ENCODE assay signal across 8 mouse cellular contexts in genomic region chr1:86313772-86314125, GRCm38 (mm10). TPM values are rescaled to one million over a fixed set of nuclear protein-coding genes. Genes with fewer than 3 reads are reported as not detected.
A peak's percentile ranks its signal among the peaks of the same experiment; 100 is the strongest.
DNase-seq lines count a peak whose midpoint lies in the region; ATAC-seq lines count a peak whose summit lies in the region.

No protein-coding gene starts in this region.

- no peak overlapping the region for H3K27ac ChIP-seq in midbrain, embryonic 12.5 days (replicated peaks)
- H3K27ac ChIP-seq in midbrain, embryonic 16.5 days (ENCODE audit: low read length), result no peak overlapping the region
- no peak overlapping the region for H3K27ac ChIP-seq in lung, embryonic 15.5 days

- no peaks in the 10 kb centered on the region for H3K9me3 ChIP-seq in midbrain, embryonic 12.5 days
- no peaks in the 10 kb centered on the region for H3K9me3 ChIP-seq in midbrain, embryonic 16.5 days (replicated peaks; ENCODE audit: control insufficient read depth, low read length, poor library complexity, severe bottlenecking)
- no peaks in the 10 kb centered on the region for H3K9me3 ChIP-seq in lung, embryonic 15.5 days

- H3K4me2 ChIP-seq in midbrain, embryonic 12.5 days (replicated peaks), result peak overlapping the region; percentile 12; the same call in 1 of the 2 replicates
- no peak overlapping the region for H3K4me2 ChIP-seq in midbrain, embryonic 16.5 days (ENCODE audit: low read length)
- H3K4me2 ChIP-seq in lung, embryonic 15.5 days, result peak overlapping the region; percentile 41; the same call in 1 of the 2 replicates

- WGBS in midbrain, embryonic 12.5 days, result 19% methylated on average over 15 of the region's 15 CpGs
- WGBS in midbrain, embryonic 16.5 days, result 28% methylated on average over 15 of the region's 15 CpGs
- 26% methylated on average over 15 of the region's 15 CpGs for WGBS in lung, embryonic 15.5 days

- peak; percentile 52 to 55 for DNase-seq in cerebellum, postnatal 10 days
- DNase-seq in cerebellum, adult 9-11 months, result no peak
- DNase-seq in heart, postnatal 4 days, result peak; percentile 39
- DNase-seq in layer of hippocampus, adult 11-12 months (ENCODE audit: low spot score), result no peak

- H3K36me3 ChIP-seq in midbrain, embryonic 12.5 days, result no peaks in the 10 kb centered on the region
- no peaks in the 10 kb centered on the region for H3K36me3 ChIP-seq in midbrain, embryonic 16.5 days (ENCODE audit: control insufficient read depth, insufficient read depth, low read length)
- no peaks in the 10 kb centered on the region for H3K36me3 ChIP-seq in lung, embryonic 15.5 days

- no peak overlapping the region for H3K4me3 ChIP-seq in midbrain, embryonic 12.5 days
- no peak overlapping the region for H3K4me3 ChIP-seq in midbrain, embryonic 16.5 days (ENCODE audit: low read depth, low read length)
- no peak overlapping the region for H3K4me3 ChIP-seq in lung, embryonic 15.5 days

- H3K9ac ChIP-seq in midbrain, embryonic 12.5 days (replicated peaks), result no peak overlapping the region
- H3K9ac ChIP-seq in midbrain, embryonic 16.5 days (ENCODE audit: low read depth, low read length), result no peak overlapping the region
- no peak overlapping the region for H3K9ac ChIP-seq in lung, embryonic 15.5 days

- no peak for ATAC-seq in midbrain, embryonic 12.5 days (ENCODE audit: low FRiP score, low read depth)
- no peak for ATAC-seq in midbrain, embryonic 16.5 days
- no peak for ATAC-seq in lung, embryonic 15.5 days (ENCODE audit: borderline replicate concordance, extremely low read depth, low FRiP score, low TSS enrichment)
- no peak for ATAC-seq in monocyte, adult 5-6 weeks (replicated peaks; ENCODE audit: insufficient number of reproducible peaks, low FRiP score, low TSS enrichment, poor library complexity, severe bottlenecking)

- H3K4me1 ChIP-seq in midbrain, embryonic 12.5 days, result peaks cover 20% of the 10 kb centered on the region
- no peaks in the 10 kb centered on the region for H3K4me1 ChIP-seq in midbrain, embryonic 16.5 days (ENCODE audit: control insufficient read depth, insufficient read depth, low read length)
- peaks cover 6% of the 10 kb centered on the region for H3K4me1 ChIP-seq in lung, embryonic 15.5 days

- H3K27me3 ChIP-seq in midbrain, embryonic 12.5 days, result no peaks in the 10 kb centered on the region; the same call in 1 of the 2 replicates
- H3K27me3 ChIP-seq in midbrain, embryonic 16.5 days (ENCODE audit: control insufficient read depth, insufficient read depth, low read depth, low read length), result no peaks in the 10 kb centered on the region
- no peaks in the 10 kb centered on the region for H3K27me3 ChIP-seq in lung, embryonic 15.5 days

RNA-seq across cellular contexts. Expression of gene B3gnt7, which starts 11.1 kb away (rescaled TPM):
- 2.3 and 2.4 TPM in 2 replicates for polyA plus RNA-seq in midbrain, embryonic 12.5 days (2016; fragmentation: Nextera tagmentation; extraction: Ambion mirVana)
- 9.0 and 10.8 TPM in 2 replicates for polyA plus RNA-seq in midbrain, embryonic 16.5 days (2015; fragmentation: Nextera tagmentation; extraction: Ambion mirVana)
- 1 to 10 TPM in 1 of 2 experiments, under 1 TPM in 1; 0.98 to 1.1 TPM for total RNA-seq in heart, postnatal 4 days (2021)
- polyA plus RNA-seq in lung, embryonic 15.5 days (2015; fragmentation: Nextera tagmentation; extraction: Ambion mirVana), result 4.5 and 5.6 TPM in 2 replicates
- total RNA-seq in monocyte, adult 5-6 weeks (2017), result 1.9 to 10.4 TPM (median 2.5 TPM) in 3 replicates

RNA-seq across cellular contexts. Expression of gene Ncl, which starts 45.5 kb away (rescaled TPM):
- polyA plus RNA-seq in midbrain, embryonic 12.5 days (2016; fragmentation: Nextera tagmentation; extraction: Ambion mirVana), result 345 and 383 TPM in 2 replicates
- 195 and 213 TPM in 2 replicates for polyA plus RNA-seq in midbrain, embryonic 16.5 days (2015; fragmentation: Nextera tagmentation; extraction: Ambion mirVana)
- 100 to 1,000 TPM; 203 to 206 TPM for total RNA-seq in heart, postnatal 4 days (2021)
- polyA plus RNA-seq in lung, embryonic 15.5 days (2015; fragmentation: Nextera tagmentation; extraction: Ambion mirVana), result 342 and 365 TPM in 2 replicates
- total RNA-seq in monocyte, adult 5-6 weeks (2017), result 271 to 340 TPM (median 288 TPM) in 3 replicates

Comparison
In these comparisons a context has a peak if more than half of its experiments do, and no peak if none do; other contexts are left out.
1. DNase-seq: peak in cerebellum, postnatal 10 days (2 of 2) and heart, postnatal 4 days (single experiment); none in cerebellum, adult 9-11 months (single experiment) and layer of hippocampus, adult 11-12 months (single experiment).